Mouse (Mus musculus) embryonic facial prominence, embryonic 11.5 days (tissue): ENCODE data around the gene Sds. TPM values are rescaled to one million over a fixed set of nuclear protein-coding genes. Genes with fewer than 3 reads are reported as not detected.

Experiments
- ATAC-seq: fragments of 200-750 bp; cut with Nextera tagmentation; replicated peaks from 2 replicates; pipeline ENCODE4 v1.8.0; 2017; ENCODE audit warnings: low read depth; ENCODE audit not compliant: insufficient number of reproducible peaks, low FRiP score, low TSS enrichment
- DNase-seq: peaks from one replicate; pipeline ENCODE4 v3.0.0-alpha.2; 2015; ENCODE audit warnings: low spot score
- H3K27ac ChIP-seq: fragments of 300-500 bp; sonication (generic); replicated peaks from 2 replicates; pipeline ENCODE4 v1.5.1; 2014; ENCODE audit warnings: mild to moderate bottlenecking, low read depth, low read length, control low read depth
- H3K27me3 ChIP-seq: fragments of 300-500 bp; sonication (generic); 2 replicates; pipeline ENCODE4 v1.6.1; 2014; ENCODE audit warnings: mild to moderate bottlenecking, low read length, moderate library complexity, mixed read lengths; ENCODE audit not compliant: control insufficient read depth, insufficient read depth
- H3K36me3 ChIP-seq: fragments of 300-500 bp; sonication (generic); replicated peaks from 2 replicates; pipeline ENCODE4 v1.6.1; 2014; ENCODE audit warnings: low read depth, mild to moderate bottlenecking, low read length, moderate library complexity, mixed read lengths; ENCODE audit not compliant: control insufficient read depth, insufficient read depth
- H3K4me1 ChIP-seq: fragments of 300-500 bp; sonication (generic); 2 replicates; pipeline ENCODE4 v1.6.1; 2014; ENCODE audit warnings: low read length, mixed read lengths; ENCODE audit not compliant: control insufficient read depth, insufficient read depth
- H3K4me2 ChIP-seq: fragments of 300-500 bp; sonication (generic); 2 replicates; pipeline ENCODE4 v1.6.1; 2014; ENCODE audit warnings: low read depth, mild to moderate bottlenecking, control low read depth, low read length, moderate library complexity
- H3K4me3 ChIP-seq: fragments of 300-500 bp; sonication (generic); 2 replicates; pipeline ENCODE4 v1.5.1; 2014; ENCODE audit warnings: low read depth, low read length, control low read depth
- H3K9ac ChIP-seq: fragments of 300-500 bp; sonication (generic); replicated peaks from 2 replicates; pipeline ENCODE4 v1.6.1; 2014; ENCODE audit warnings: mild to moderate bottlenecking, control low read depth, low read length
- H3K9me3 ChIP-seq: fragments of 300-500 bp; sonication (generic); replicated peaks from 2 replicates; pipeline ENCODE4 v1.6.1; 2016; ENCODE audit warnings: mild to moderate bottlenecking, low read length, inconsistent platforms, mixed read lengths; ENCODE audit not compliant: control insufficient read depth
- WGBS: fragments of 180-500 bp; shearing (Covaris S2); extraction: QIAGEN DNeasy Blood & Tissue Kit; methylation state at CpG from one replicate; pipeline ENCODE4 v1.1.7; 2014; 5-methylcytosine and 5-hydroxymethylcytosine counted together
- polyA plus RNA-seq: library from polyadenylated mRNA; unstranded; fragments of >200 nt; fragmentation: Nextera tagmentation; extraction: Ambion mirVana; gene quantifications from 2 replicates; pipeline ENCODE4 v1.2.1, GENCODE M21; 2014

The Sds gene
- polyA plus RNA-seq, 1 experiment from 2014 or later: not detected

- H3K36me3 ChIP-seq: no peaks in the 10 kb centered on the region
- H3K4me1 ChIP-seq: no peaks in the 10 kb centered on the region; the same call in 1 of the 2 replicates
- no peak for DNase-seq
- no peak overlapping the region for H3K27ac ChIP-seq
- ATAC-seq: 0 out of 2 replicates have a peak, but pooled peaks have one; percentile 31
- WGBS: 74% methylated on average over 14 of the region's 14 CpGs
- H3K27me3 ChIP-seq: no peaks in the 10 kb centered on the region
- H3K4me2 ChIP-seq: no peak overlapping the region
- no peak overlapping the region for H3K4me3 ChIP-seq
- H3K9ac ChIP-seq: no peak overlapping the region
- no peaks in the 10 kb centered on the region for H3K9me3 ChIP-seq
Measured at GRCm38 (mm10) chr5:120454756-120455337, 21.5 kb upstream of the Sds start.

DNA sequence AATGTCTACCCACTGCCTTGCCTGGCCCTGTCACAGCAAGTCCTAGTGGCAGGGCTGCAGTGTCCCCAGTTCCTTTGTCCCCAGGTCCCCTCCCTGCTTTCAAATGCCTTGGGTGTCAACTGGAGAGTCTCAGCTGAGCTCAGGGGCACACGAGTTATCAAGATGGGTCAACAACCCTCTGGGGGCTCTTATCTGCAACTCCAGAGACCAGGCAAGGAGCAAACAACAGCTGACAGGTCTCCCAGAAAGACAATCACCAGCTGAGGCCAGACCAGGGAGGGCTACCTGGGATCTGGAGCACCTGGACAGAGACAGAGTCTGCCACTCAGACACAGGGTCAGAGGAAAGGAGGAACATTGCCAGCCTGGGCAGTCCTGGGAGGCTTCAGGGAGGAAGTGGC, 20.1 kb upstream of the Sds start:
- no peak overlapping the region for H3K9ac ChIP-seq
- H3K4me3 ChIP-seq: no peak overlapping the region
- no peak overlapping the region for H3K4me2 ChIP-seq
- H3K36me3 ChIP-seq: no peaks in the 10 kb centered on the region
- DNase-seq (no peak), ATAC-seq (no peak)
- H3K4me1 ChIP-seq: no peaks in the 10 kb centered on the region; the same call in 1 of the 2 replicates
- H3K27ac ChIP-seq: no peak overlapping the region
- H3K9me3 ChIP-seq: no peaks in the 10 kb centered on the region
- 50% methylated on average over 1 of the region's 1 CpGs for WGBS
- H3K27me3 ChIP-seq: no peaks in the 10 kb centered on the region

- no peaks in the 10 kb centered on the region; the same call in 1 of the 2 replicates for H3K4me1 ChIP-seq
- no peak overlapping the region for H3K4me3 ChIP-seq
- no peaks in the 10 kb centered on the region for H3K9me3 ChIP-seq
- H3K27ac ChIP-seq: no peak overlapping the region
- no peak for DNase-seq
- ATAC-seq: no peak
- no peak overlapping the region for H3K9ac ChIP-seq
- no peaks in the 10 kb centered on the region for H3K36me3 ChIP-seq
- H3K27me3 ChIP-seq: no peaks in the 10 kb centered on the region
- 51% methylated on average over 7 of the region's 7 CpGs for WGBS
- H3K4me2 ChIP-seq: no peak overlapping the region
Measured at GRCm38 (mm10) chr5:120456841-120457554, 19.3 kb upstream of the Sds start.

DNA sequence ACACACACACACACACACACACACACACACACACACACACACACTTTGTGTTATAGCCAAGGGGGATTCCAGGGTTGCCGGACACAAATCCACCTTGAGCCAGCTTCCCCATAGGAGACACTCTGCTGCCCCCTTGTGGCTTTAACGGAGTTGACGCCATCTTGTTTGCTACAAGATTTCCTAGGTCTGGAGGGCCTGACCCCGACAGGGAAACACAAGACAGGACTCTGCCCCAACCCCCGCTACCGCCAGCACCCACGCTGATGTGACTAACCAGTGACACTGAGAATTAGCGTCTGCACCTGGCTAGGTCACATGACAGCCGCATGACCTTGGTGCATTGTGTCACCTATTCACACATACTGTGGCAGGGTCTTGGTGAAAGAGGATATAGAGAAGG, 18.7 kb upstream of the Sds start:
- H3K4me2 ChIP-seq: no peak overlapping the region; the same call in 1 of the 2 replicates
- no peaks in the 10 kb centered on the region; the same call in 1 of the 2 replicates for H3K4me1 ChIP-seq
- H3K27ac ChIP-seq: no peak overlapping the region
- H3K4me3 ChIP-seq: no peak overlapping the region
- no peak overlapping the region for H3K9ac ChIP-seq
- peak; percentile 93 for DNase-seq
- 5% methylated on average over 9 of the region's 9 CpGs for WGBS
- ATAC-seq: no peak
- H3K36me3 ChIP-seq: no peaks in the 10 kb centered on the region
- H3K9me3 ChIP-seq: no peaks in the 10 kb centered on the region
- H3K27me3 ChIP-seq: no peaks in the 10 kb centered on the region

GRCm38 (mm10) chr5:120459133-120459532, 17.2 kb upstream of the Sds start:
- Histone ChIP-seq H3K4me1 (no peaks in the 10 kb centered on the region; the same call in 1 of the 2 replicates), H3K36me3 (no peaks in the 10 kb centered on the region), H3K4me2 (no peak overlapping the region), H3K9ac (no peak overlapping the region), H3K9me3 (no peaks in the 10 kb centered on the region), H3K4me3 (no peak overlapping the region), H3K27me3 (no peaks in the 10 kb centered on the region), H3K27ac (no peak overlapping the region)
- 75% methylated on average over 10 of the region's 10 CpGs for WGBS
- no peak for ATAC-seq
- DNase-seq: no peak

- Histone ChIP-seq H3K9ac (no peak overlapping the region), H3K4me3 (no peak overlapping the region), H3K9me3 (no peaks in the 10 kb centered on the region), H3K27me3 (no peaks in the 10 kb centered on the region), H3K4me1 (no peaks in the 10 kb centered on the region; the same call in 1 of the 2 replicates), H3K4me2 (no peak overlapping the region), H3K27ac (no peak overlapping the region), H3K36me3 (no peaks in the 10 kb centered on the region)
- no peak for ATAC-seq
- 70% methylated on average over 13 of the region's 15 CpGs for WGBS
- no peak for DNase-seq
Measured at GRCm38 (mm10) chr5:120461902-120462301, 14.4 kb upstream of the Sds start.

DNA sequence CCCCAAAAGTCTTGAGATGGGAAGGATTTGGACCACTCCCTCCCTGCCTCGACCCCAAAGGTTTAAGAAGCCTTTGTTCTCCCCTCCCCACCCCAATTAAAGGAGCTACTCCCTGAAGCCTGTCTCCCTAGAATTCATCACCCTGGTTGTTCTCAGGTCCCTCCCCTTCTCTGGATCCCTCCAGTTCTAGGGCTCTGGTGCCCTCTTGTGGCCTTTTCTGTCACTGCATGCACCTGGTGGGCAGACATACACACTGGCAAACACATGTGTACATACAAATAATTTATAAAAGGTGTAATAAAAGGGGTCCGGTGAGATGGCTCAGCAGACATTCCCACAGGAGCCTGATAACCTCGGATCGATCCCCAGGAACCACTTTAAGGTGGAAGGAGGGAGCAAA, 12.0 kb upstream of the Sds start:
- Histone ChIP-seq H3K9me3 (no peaks in the 10 kb centered on the region), H3K4me1 (no peaks in the 10 kb centered on the region), H3K4me2 (no peak overlapping the region), H3K27me3 (no peaks in the 10 kb centered on the region), H3K27ac (no peak overlapping the region), H3K9ac (no peak overlapping the region), H3K36me3 (no peaks in the 10 kb centered on the region), H3K4me3 (no peak overlapping the region)
- WGBS: 86% methylated on average over 4 of the region's 4 CpGs
- ATAC-seq (no peak), DNase-seq (peak; percentile 36)

- H3K4me1 ChIP-seq: no peaks in the 10 kb centered on the region
- H3K4me3 ChIP-seq: no peak overlapping the region
- WGBS: 39% methylated on average over 5 of the region's 5 CpGs
- H3K9me3 ChIP-seq: no peaks in the 10 kb centered on the region
- H3K9ac ChIP-seq: no peak overlapping the region
- ATAC-seq (no peak), DNase-seq (no peak)
- no peak overlapping the region for H3K4me2 ChIP-seq
- H3K36me3 ChIP-seq: no peaks in the 10 kb centered on the region
- no peaks in the 10 kb centered on the region for H3K27me3 ChIP-seq
- H3K27ac ChIP-seq: no peak overlapping the region
Measured at GRCm38 (mm10) chr5:120465062-120465461, 11.3 kb upstream of the Sds start.
